Mouse (Mus musculus): ENCODE results near the gene Foxi1. TPM values are rescaled to one million over a fixed set of nuclear protein-coding genes. Genes with fewer than 3 reads are reported as not detected.

Gene Foxi1
- polyA plus RNA-seq, 1 experiment, result not detected

DNA sequence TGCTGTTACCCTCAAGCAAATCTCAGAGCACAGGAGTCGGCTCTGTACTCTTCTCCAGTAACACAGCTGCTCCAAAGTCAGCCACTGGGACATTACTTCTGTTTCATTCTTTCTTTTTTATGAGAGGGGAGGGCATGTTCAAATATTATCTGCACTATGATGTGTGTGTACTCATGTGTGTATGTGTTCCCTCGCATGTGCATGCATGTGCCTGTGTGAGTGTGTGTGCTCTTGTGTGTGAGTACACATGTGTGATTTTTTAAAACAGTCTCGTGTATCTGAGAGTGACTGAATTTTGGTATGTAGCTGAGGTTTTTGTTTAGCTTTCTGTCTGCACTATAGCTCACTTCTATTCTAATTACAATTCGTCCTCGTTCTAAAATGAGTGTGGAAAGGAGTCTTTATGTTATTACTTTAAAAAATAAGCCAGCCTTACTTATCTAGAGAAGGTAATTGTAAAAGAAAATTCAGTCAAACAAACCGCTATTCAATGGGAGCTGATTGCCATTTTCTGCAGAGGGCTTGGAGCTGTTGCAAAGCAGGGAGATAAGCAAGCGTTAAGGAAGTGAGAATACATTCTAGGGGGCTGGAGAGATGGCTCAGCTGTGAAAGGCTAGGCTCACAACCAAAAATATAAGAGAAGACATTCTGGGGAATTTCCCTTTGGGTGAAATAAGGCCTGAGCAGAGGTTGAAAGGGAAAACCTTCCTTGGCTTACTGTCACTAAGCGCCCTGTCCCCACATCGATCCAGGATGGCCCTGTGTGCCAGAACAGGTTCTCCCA, 13.5 kb downstream of the Foxi1 start:
- H3K27ac ChIP-seq (ENCODE audit: insufficient read depth, low read length), result no peak overlapping the region
- H3K36me3 ChIP-seq (ENCODE audit: control insufficient read depth, insufficient read depth, low read length, poor library complexity, severe bottlenecking), result no peaks in the 10 kb centered on the region
- no peaks in the 10 kb centered on the region for H3K27me3 ChIP-seq (ENCODE audit: control insufficient read depth, insufficient read depth, low read length, poor library complexity, severe bottlenecking)
- no peaks in the 10 kb centered on the region for H3K4me1 ChIP-seq (ENCODE audit: control insufficient read depth, insufficient read depth, low read length)
- H3K9ac ChIP-seq (ENCODE audit: low read depth, poor library complexity, severe bottlenecking), result no peak overlapping the region
- TF ChIP-seq EP300 (IDR thresholded peaks at IDR 0.05; ENCODE audit: insufficient read depth, low read depth, low read length) (no peak), POLR2A (IDR thresholded peaks at IDR 0.05; ENCODE audit: insufficient read depth, low read length) (no peak), CTCF (IDR thresholded peaks at IDR 0.05; ENCODE audit: low read depth, low read length) (no peak)
- H3K4me3 ChIP-seq (ENCODE audit: low read depth, low read length), result no peak overlapping the region
- no peaks in the 10 kb centered on the region for H3K9me3 ChIP-seq (replicated peaks; ENCODE audit: control insufficient read depth, insufficient read depth, low read length, poor library complexity, severe bottlenecking)

DNA sequence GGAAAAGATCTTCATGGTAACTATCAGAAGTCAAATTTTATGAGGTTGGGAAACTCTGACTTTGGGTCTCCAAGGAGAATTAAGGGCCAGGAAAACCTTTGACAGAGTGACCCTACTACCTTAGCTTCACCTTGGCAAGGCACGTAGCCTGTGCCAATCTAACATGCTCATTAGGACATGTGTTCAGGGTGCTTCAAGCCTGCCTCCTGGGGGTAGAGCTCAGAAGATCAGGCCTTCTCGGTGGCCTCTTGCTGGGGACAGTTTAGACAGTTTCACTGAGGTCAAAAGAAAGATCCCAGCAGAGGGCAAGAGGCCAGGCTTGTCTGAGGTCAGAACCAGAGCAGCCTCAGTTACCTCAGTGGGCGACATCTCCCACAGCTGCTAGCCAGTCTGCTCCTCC, 14.2 kb downstream of the Foxi1 start:
- no peaks in the 10 kb centered on the region for H3K4me1 ChIP-seq (ENCODE audit: control insufficient read depth, insufficient read depth, low read length)
- H3K36me3 ChIP-seq (ENCODE audit: control insufficient read depth, insufficient read depth, low read length, poor library complexity, severe bottlenecking), result no peaks in the 10 kb centered on the region
- H3K27me3 ChIP-seq (ENCODE audit: control insufficient read depth, insufficient read depth, low read length, poor library complexity, severe bottlenecking), result no peaks in the 10 kb centered on the region
- H3K9me3 ChIP-seq (replicated peaks; ENCODE audit: control insufficient read depth, insufficient read depth, low read length, poor library complexity, severe bottlenecking), result no peaks in the 10 kb centered on the region
- H3K27ac ChIP-seq (ENCODE audit: insufficient read depth, low read length), result no peak overlapping the region
- TF ChIP-seq CTCF (IDR thresholded peaks at IDR 0.05; ENCODE audit: low read depth, low read length) (no peak), EP300 (IDR thresholded peaks at IDR 0.05; ENCODE audit: insufficient read depth, low read depth, low read length) (no peak), POLR2A (IDR thresholded peaks at IDR 0.05; ENCODE audit: insufficient read depth, low read length) (no peak)
- H3K9ac ChIP-seq (ENCODE audit: low read depth, poor library complexity, severe bottlenecking), result no peak overlapping the region
- no peak overlapping the region for H3K4me3 ChIP-seq (ENCODE audit: low read depth, low read length)

DNA sequence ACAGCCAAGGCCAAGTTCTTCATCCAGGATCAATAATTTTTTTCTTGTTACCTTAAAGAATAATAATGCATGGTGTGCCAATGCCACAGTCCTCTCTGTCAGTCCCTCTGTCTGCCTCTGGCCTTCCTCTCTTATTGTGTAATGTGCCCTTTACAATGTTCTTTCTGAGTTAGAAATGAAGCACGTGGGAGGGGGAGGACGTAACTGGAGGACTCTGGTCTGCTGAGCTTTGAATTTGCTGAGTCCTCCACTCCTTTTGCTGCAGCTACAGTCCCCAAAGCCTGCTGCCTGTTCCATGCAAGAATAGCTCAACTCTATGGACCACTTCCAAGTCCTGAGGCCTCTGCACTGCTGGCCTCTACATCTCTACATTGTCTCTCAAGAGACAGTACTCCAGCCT, 23.6 kb downstream of the Foxi1 start:
- Histone ChIP-seq H3K27ac (ENCODE audit: insufficient read depth, low read length) (no peak overlapping the region), H3K27me3 (ENCODE audit: control insufficient read depth, insufficient read depth, low read length, poor library complexity, severe bottlenecking) (no peaks in the 10 kb centered on the region), H3K36me3 (ENCODE audit: control insufficient read depth, insufficient read depth, low read length, poor library complexity, severe bottlenecking) (no peaks in the 10 kb centered on the region), H3K9me3 (replicated peaks; ENCODE audit: control insufficient read depth, insufficient read depth, low read length, poor library complexity, severe bottlenecking) (no peaks in the 10 kb centered on the region), H3K4me3 (ENCODE audit: low read depth, low read length) (no peak overlapping the region), H3K4me1 (ENCODE audit: control insufficient read depth, insufficient read depth, low read length) (no peaks in the 10 kb centered on the region), H3K9ac (ENCODE audit: low read depth, poor library complexity, severe bottlenecking) (no peak overlapping the region)
- no peak for TF ChIP-seq CTCF (IDR thresholded peaks at IDR 0.05; ENCODE audit: low read depth, low read length)
- no peak for TF ChIP-seq POLR2A (IDR thresholded peaks at IDR 0.05; ENCODE audit: insufficient read depth, low read length)
- TF ChIP-seq EP300 (IDR thresholded peaks at IDR 0.05; ENCODE audit: insufficient read depth, low read depth, low read length), result no peak

DNA sequence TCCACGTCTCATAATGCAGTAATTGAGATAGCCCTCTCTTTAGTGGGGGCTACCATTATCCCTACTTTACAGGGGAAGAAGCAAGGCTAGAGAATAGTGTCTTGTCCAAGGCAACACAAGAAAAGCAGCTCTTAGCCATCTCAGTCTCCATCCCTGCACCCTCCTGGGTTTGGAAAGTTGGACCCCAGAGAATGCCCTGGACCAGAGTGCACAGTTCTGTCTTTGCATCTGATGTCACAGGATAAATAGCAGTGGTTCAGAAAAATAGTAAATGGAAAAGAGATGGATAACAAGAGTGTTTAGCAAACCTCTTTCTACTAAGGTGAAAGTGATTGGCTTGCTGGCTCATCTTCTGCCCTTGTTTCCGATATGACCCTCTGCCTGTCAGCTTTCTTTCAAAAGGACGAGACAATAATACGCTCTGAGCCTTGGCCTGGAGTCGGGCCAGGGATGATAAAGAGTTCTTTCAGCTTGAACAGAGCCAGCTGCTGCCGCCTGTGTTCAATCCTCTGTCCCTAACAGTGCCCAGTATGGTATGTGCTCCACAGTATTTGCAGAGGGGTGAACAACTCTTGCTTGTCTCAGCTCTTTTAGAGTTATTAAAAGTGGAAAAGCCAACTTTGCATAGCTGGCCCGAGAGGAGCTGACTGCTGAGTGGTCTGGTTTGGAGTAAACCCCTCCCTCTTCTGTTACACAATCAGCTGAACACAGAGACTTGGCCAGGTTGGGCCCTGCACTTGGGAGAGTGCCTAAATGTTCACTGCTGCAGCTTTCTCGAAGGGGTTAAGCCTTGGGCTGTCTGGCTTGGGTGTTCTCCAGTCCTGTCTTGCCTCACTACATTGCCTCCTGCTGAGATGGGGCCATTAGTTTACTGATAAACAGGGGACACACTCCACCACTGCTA, 26.4 kb downstream of the Foxi1 start:
- H3K27ac ChIP-seq (ENCODE audit: insufficient read depth, low read length), result no peak overlapping the region
- TF ChIP-seq CTCF (IDR thresholded peaks at IDR 0.05; ENCODE audit: low read depth, low read length), result no peak
- no peak for TF ChIP-seq POLR2A (IDR thresholded peaks at IDR 0.05; ENCODE audit: insufficient read depth, low read length)
- TF ChIP-seq EP300 (IDR thresholded peaks at IDR 0.05; ENCODE audit: insufficient read depth, low read depth, low read length), result no peak
- H3K9ac ChIP-seq (ENCODE audit: low read depth, poor library complexity, severe bottlenecking), result no peak overlapping the region
- no peaks in the 10 kb centered on the region for H3K4me1 ChIP-seq (ENCODE audit: control insufficient read depth, insufficient read depth, low read length)
- no peaks in the 10 kb centered on the region for H3K9me3 ChIP-seq (replicated peaks; ENCODE audit: control insufficient read depth, insufficient read depth, low read length, poor library complexity, severe bottlenecking)
- no peaks in the 10 kb centered on the region for H3K36me3 ChIP-seq (ENCODE audit: control insufficient read depth, insufficient read depth, low read length, poor library complexity, severe bottlenecking)
- no peak overlapping the region for H3K4me3 ChIP-seq (ENCODE audit: low read depth, low read length)
- no peaks in the 10 kb centered on the region for H3K27me3 ChIP-seq (ENCODE audit: control insufficient read depth, insufficient read depth, low read length, poor library complexity, severe bottlenecking)

DNA sequence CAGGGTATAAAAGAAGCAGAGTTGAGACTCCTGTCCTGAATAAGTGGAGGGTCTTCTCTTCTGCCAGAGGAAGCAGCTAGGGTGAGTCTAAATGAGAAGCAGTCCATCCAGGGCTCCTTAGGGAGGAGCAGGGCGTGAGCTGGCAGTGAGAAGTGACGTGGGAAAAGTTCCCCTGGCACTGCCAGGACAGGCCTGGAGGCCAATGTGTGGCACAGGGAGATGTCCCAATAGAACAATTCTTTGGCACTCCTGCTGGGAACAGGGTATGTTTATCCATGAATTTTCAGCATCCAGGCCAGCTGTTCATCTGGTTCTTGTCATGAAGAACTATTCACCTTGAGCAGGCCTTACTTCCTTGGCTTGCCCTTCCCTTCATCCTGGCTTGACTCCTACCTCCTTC, 29.1 kb downstream of the Foxi1 start:
- TF ChIP-seq POLR2A (IDR thresholded peaks at IDR 0.05; ENCODE audit: insufficient read depth, low read length), result no peak
- no peak for TF ChIP-seq EP300 (IDR thresholded peaks at IDR 0.05; ENCODE audit: insufficient read depth, low read depth, low read length)
- TF ChIP-seq CTCF (IDR thresholded peaks at IDR 0.05; ENCODE audit: low read depth, low read length), result no peak
- Histone ChIP-seq H3K4me1 (ENCODE audit: control insufficient read depth, insufficient read depth, low read length) (no peaks in the 10 kb centered on the region), H3K4me3 (ENCODE audit: low read depth, low read length) (no peak overlapping the region)

DNA sequence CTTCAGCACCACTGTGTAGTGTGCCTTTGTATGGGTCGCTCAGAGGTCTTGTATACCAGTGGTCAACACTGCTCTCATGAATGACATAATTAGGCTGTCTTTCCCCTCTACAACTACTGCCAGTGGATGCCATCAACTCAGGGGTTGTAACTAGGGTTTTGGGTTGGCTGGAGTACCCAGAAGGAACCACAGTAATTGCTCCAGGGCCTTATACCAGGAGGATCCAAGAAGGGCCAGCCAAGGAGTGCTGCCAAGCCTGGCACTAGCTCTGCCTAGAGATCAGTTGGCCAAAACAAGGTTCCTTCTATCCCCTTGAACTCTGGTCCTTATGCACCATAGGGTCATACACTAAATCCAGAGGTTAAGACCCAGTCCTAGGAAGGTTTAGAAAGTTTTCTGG, 31.5 kb downstream of the Foxi1 start:
- Histone ChIP-seq H3K4me1 (ENCODE audit: control insufficient read depth, insufficient read depth, low read length) (no peaks in the 10 kb centered on the region), H3K4me3 (ENCODE audit: low read depth, low read length) (no peak overlapping the region), H3K27ac (ENCODE audit: insufficient read depth, low read length) (no peak overlapping the region), H3K9ac (ENCODE audit: low read depth, poor library complexity, severe bottlenecking) (no peak overlapping the region), H3K9me3 (replicated peaks; ENCODE audit: control insufficient read depth, insufficient read depth, low read length, poor library complexity, severe bottlenecking) (no peaks in the 10 kb centered on the region), H3K36me3 (ENCODE audit: control insufficient read depth, insufficient read depth, low read length, poor library complexity, severe bottlenecking) (no peaks in the 10 kb centered on the region), H3K27me3 (ENCODE audit: control insufficient read depth, insufficient read depth, low read length, poor library complexity, severe bottlenecking) (no peaks in the 10 kb centered on the region)
- TF ChIP-seq EP300 (IDR thresholded peaks at IDR 0.05; ENCODE audit: insufficient read depth, low read depth, low read length) (no peak), CTCF (IDR thresholded peaks at IDR 0.05; ENCODE audit: low read depth, low read length) (no peak), POLR2A (IDR thresholded peaks at IDR 0.05; ENCODE audit: insufficient read depth, low read length) (no peak)

More for the DNA sequence above, 29.1 kb downstream of the Foxi1 start:
- no peaks in the 10 kb centered on the region for H3K27me3 ChIP-seq (ENCODE audit: control insufficient read depth, insufficient read depth, low read length, poor library complexity, severe bottlenecking)
- H3K36me3 ChIP-seq (ENCODE audit: control insufficient read depth, insufficient read depth, low read length, poor library complexity, severe bottlenecking), result no peaks in the 10 kb centered on the region
- H3K9ac ChIP-seq (ENCODE audit: low read depth, poor library complexity, severe bottlenecking), result no peak overlapping the region
- H3K9me3 ChIP-seq (replicated peaks; ENCODE audit: control insufficient read depth, insufficient read depth, low read length, poor library complexity, severe bottlenecking), result no peaks in the 10 kb centered on the region
- no peak overlapping the region for H3K27ac ChIP-seq (ENCODE audit: insufficient read depth, low read length)

Data from ES-Bruce4 (cell line).